Mouse (Mus musculus) T-helper 1 cell (primary cell): ENCODE data around the gene Mpzl3.

ENCODE experiments used
- in situ Hi-C: fragments of 300-600 bp; cut with MboI, MseI; formaldehyde crosslinking; loops from one replicate; pipeline ENCODE4 v1.15.1; 2025; ENCODE audit warnings: high pct_unique_total_duplicates

Gene Mpzl3

GRCm38 (mm10) chr9:45097877-45098276 lies 42.9 kb downstream of the Mpzl3 start:
- in situ Hi-C loops = no loop called here

GRCm38 (mm10) chr9:45098426-45098825 lies 43.4 kb downstream of the Mpzl3 start:
- in situ Hi-C loops = no loop called here

GRCm38 (mm10) chr9:45102528-45102927 lies 47.5 kb downstream of the Mpzl3 start:
- in situ Hi-C loops = no loop called here

GRCm38 (mm10) chr9:45103211-45103979 lies 48.4 kb downstream of the Mpzl3 start:
- in situ Hi-C loops = no loop called here

GRCm38 (mm10) chr9:45105596-45106374 lies 50.8 kb downstream of the Mpzl3 start:
- in situ Hi-C loops = no loop called here

- in situ Hi-C loops = no loop called here
Observed at GRCm38 (mm10) chr9:45115706-45116105, 60.7 kb downstream of the Mpzl3 start.

- in situ Hi-C loops = no loop called here
Observed at GRCm38 (mm10) chr9:45116819-45117218, 61.8 kb downstream of the Mpzl3 start.

- in situ Hi-C loops = no loop called here
Observed at GRCm38 (mm10) chr9:45117741-45118431, 62.9 kb downstream of the Mpzl3 start, which contains the start of gene Scn2b. Scn2b (plus strand) TSS chr9:45117782.

- in situ Hi-C loops = no loop called here
Observed at GRCm38 (mm10) chr9:45118552-45118951, 63.6 kb downstream of the Mpzl3 start.

- in situ Hi-C loops = no loop called here
Observed at GRCm38 (mm10) chr9:45119316-45119953, 64.4 kb downstream of the Mpzl3 start.

- in situ Hi-C loops = no loop called here
Observed at GRCm38 (mm10) chr9:45119954-45120530, 65.1 kb downstream of the Mpzl3 start.

- in situ Hi-C loops = no loop called here
Observed at GRCm38 (mm10) chr9:45120567-45120966, 65.6 kb downstream of the Mpzl3 start.

- in situ Hi-C loops = no loop called here
Observed at GRCm38 (mm10) chr9:45121001-45121400, 66.0 kb downstream of the Mpzl3 start.

GRCm38 (mm10) chr9:45121769-45122168 lies 66.8 kb downstream of the Mpzl3 start:
- in situ Hi-C loops = no loop called here

- in situ Hi-C loops = no loop called here
Observed at GRCm38 (mm10) chr9:45122209-45122761, 67.3 kb downstream of the Mpzl3 start.

GRCm38 (mm10) chr9:45125211-45125610 lies 70.2 kb downstream of the Mpzl3 start:
- in situ Hi-C loops = no loop called here

GRCm38 (mm10) chr9:45126941-45127340 lies 72.0 kb downstream of the Mpzl3 start:
- in situ Hi-C loops = no loop called here
